9 mouse cellular contexts compared by ENCODE assay signal in genomic region chrX:165327699-165328333, GRCm38 (mm10). TPM values are rescaled to one million over a fixed set of nuclear protein-coding genes. Genes with fewer than 3 reads are reported as not detected.
DNase-seq lines count a peak whose midpoint lies in the region; ATAC-seq and TF ChIP-seq lines count a peak whose summit lies in the region.
"Had no signal": no experiment of that assay in that cellular context is flagged by ENCODE, and none has a peak within 500 bp of the region (broad histone marks: within the 10 kb centered on the region; RNA-seq: fewer than 3 reads in every experiment).

No protein-coding gene starts in this region.

- DNase-seq in heart, embryonic 10.5 days (ENCODE audit: low spot score) = no peak
- DNase-seq in heart, postnatal 25 days (ENCODE audit: low spot score) = no peak
- DNase-seq in Patski (ENCODE audit: low read depth, low spot score) = no peak
- DNase-seq in embryo, embryonic 11 days = peak; percentile 30
- peak; percentile 68 for DNase-seq in hindbrain, embryonic 11.5 days (ENCODE audit: low spot score)
- peak; percentile 45 to 49 for DNase-seq in left cerebral cortex, postnatal 10 days (ENCODE audit: extremely low spot score in 1 of 2, low spot score in 2 of 2)
- DNase-seq in thymus, postnatal 25 days = no peak

- POLR2A ChIA-PET in Patski (lab: Charles Lee) = no interaction called here

- CTCF ChIA-PET in Patski (lab: Charles Lee) = no interaction called here

- no peak for ATAC-seq in Patski
- no peak for ATAC-seq in hindbrain, embryonic 11.5 days (ENCODE audit: low FRiP score)
- peak; percentile 65; the same call in 1 of the 2 replicates for ATAC-seq in neural tube, embryonic 15.5 days (ENCODE audit: low FRiP score)

- peak overlapping the region; percentile 46 for H3K4me2 ChIP-seq in hindbrain, embryonic 11.5 days (replicated peaks; ENCODE audit: low read depth, low read length)
- peak overlapping the region; percentile 62 for H3K4me2 ChIP-seq in neural tube, embryonic 15.5 days

- H3K9me3 ChIP-seq in heart, embryonic 10.5 days = no peaks in the 10 kb centered on the region
- no peaks in the 10 kb centered on the region for H3K9me3 ChIP-seq in hindbrain, embryonic 11.5 days (ENCODE audit: control insufficient read depth, low read length)
- H3K9me3 ChIP-seq in neural tube, embryonic 15.5 days (replicated peaks) = no peaks in the 10 kb centered on the region

- H3K27me3 ChIP-seq in heart, embryonic 10.5 days (ENCODE audit: insufficient read depth, poor library complexity, severe bottlenecking) = no peaks in the 10 kb centered on the region
- H3K27me3 ChIP-seq in Patski = no peaks in the 10 kb centered on the region
- H3K27me3 ChIP-seq in hindbrain, embryonic 11.5 days (ENCODE audit: control insufficient read depth, insufficient read depth, low read length) = no peaks in the 10 kb centered on the region
- no peaks in the 10 kb centered on the region for H3K27me3 ChIP-seq in neural tube, embryonic 15.5 days (replicated peaks)

- intact Hi-C loops in heart, postnatal 25 days (cut with DNase I) = no loop called here
- intact Hi-C loops in left cerebral cortex, postnatal 10 days (cut with DNase I) = loop anchor here (2.0 kb wide), 1 partner anchor 819 kb away; no protein-coding TSS in a partner anchor

- WGBS in heart, embryonic 10.5 days = 15% methylated on average over 9 of the region's 9 CpGs
- WGBS in hindbrain, embryonic 11.5 days = 22% methylated on average over 8 of the region's 9 CpGs
- WGBS in neural tube, embryonic 15.5 days = 19% methylated on average over 8 of the region's 9 CpGs

- no peaks in the 10 kb centered on the region for H3K4me1 ChIP-seq in heart, embryonic 10.5 days
- no peaks in the 10 kb centered on the region for H3K4me1 ChIP-seq in hindbrain, embryonic 11.5 days (replicated peaks; ENCODE audit: control insufficient read depth, insufficient read depth, low read length)
- no peaks in the 10 kb centered on the region for H3K4me1 ChIP-seq in neural tube, embryonic 15.5 days

- peak; percentile 29 for TF ChIP-seq CTCF in Patski (IDR thresholded peaks at IDR 0.05)

- H3K27ac ChIP-seq in heart, embryonic 10.5 days = no peak overlapping the region
- H3K27ac ChIP-seq in hindbrain, embryonic 11.5 days (ENCODE audit: low read depth, low read length) = no peak overlapping the region
- H3K27ac ChIP-seq in neural tube, embryonic 15.5 days (replicated peaks) = peak overlapping the region; percentile 74; the same call in 1 of the 2 replicates

- H3K9ac ChIP-seq in hindbrain, embryonic 11.5 days (ENCODE audit: low read depth, low read length) = no peak overlapping the region
- H3K9ac ChIP-seq in neural tube, embryonic 15.5 days (replicated peaks) = no peak overlapping the region

- H3K4me3 ChIP-seq in heart, embryonic 10.5 days = peak overlapping the region; percentile 33; the same call in 1 of the 2 replicates
- H3K4me3 ChIP-seq in hindbrain, embryonic 11.5 days (ENCODE audit: low read depth, low read length) = peak overlapping the region; percentile 16
- peak overlapping the region; percentile 41 for H3K4me3 ChIP-seq in neural tube, embryonic 15.5 days (replicated peaks)

- in situ Hi-C loops in Patski (cut with MboI; ENCODE audit: low pct_unique_long_range_greater_than_20kb) = no loop called here

- H3K36me3 ChIP-seq in heart, embryonic 10.5 days = no peaks in the 10 kb centered on the region
- no peaks in the 10 kb centered on the region for H3K36me3 ChIP-seq in hindbrain, embryonic 11.5 days (ENCODE audit: control insufficient read depth, insufficient read depth, low read length)
- H3K36me3 ChIP-seq in neural tube, embryonic 15.5 days = no peaks in the 10 kb centered on the region

RNA-seq across cellular contexts. Expression of gene Glra2, which starts 0.6 kb away (rescaled TPM):
- polyA plus RNA-seq in heart, embryonic 10.5 days (2016; fragmentation: Nextera tagmentation; extraction: Ambion mirVana) = not detected in 2 replicates
- not detected for total RNA-seq in heart, postnatal 25 days (2021)
- polyA plus RNA-seq in Patski (2021) = not detected
- polyA plus RNA-seq in hindbrain, embryonic 11.5 days (2014; fragmentation: Nextera tagmentation; extraction: Ambion mirVana) = 0.53 and 0.85 TPM in 2 replicates
- 10 to 100 TPM; 39.1 to 41.5 TPM for total RNA-seq in left cerebral cortex, postnatal 10 days (2021)
- polyA plus RNA-seq in neural tube, embryonic 15.5 days (2015; fragmentation: Nextera tagmentation; extraction: Ambion mirVana) = 56.4 and 63.4 TPM in 2 replicates
- polyA plus RNA-seq: large intestine, adult 2 months had no signal

Comparison
In these comparisons a context has a peak if more than half of its experiments do, and no peak if none do; other contexts are left out.
1. DNase-seq: peak in embryo, embryonic 11 days (single experiment), hindbrain, embryonic 11.5 days (single experiment) and left cerebral cortex, postnatal 10 days (2 of 2); none in heart, embryonic 10.5 days (single experiment), heart, postnatal 25 days (single experiment), Patski (single experiment) and thymus, postnatal 25 days (single experiment).
2. RNA of gene Glra2, which starts 0.6 kb away (polyA plus RNA-seq): 56.4 to 63.4 TPM in neural tube, embryonic 15.5 days; 0.53 to 0.85 TPM in hindbrain, embryonic 11.5 days, not detected in heart, embryonic 10.5 days and not detected in Patski (single experiment); every median in the first group is over 10 times any median in the second.
3. Peak in every context shown above with its lines, with median percentiles within 50 percentile points of each other: H3K4me3 ChIP-seq.